In the genomic region with DNA sequence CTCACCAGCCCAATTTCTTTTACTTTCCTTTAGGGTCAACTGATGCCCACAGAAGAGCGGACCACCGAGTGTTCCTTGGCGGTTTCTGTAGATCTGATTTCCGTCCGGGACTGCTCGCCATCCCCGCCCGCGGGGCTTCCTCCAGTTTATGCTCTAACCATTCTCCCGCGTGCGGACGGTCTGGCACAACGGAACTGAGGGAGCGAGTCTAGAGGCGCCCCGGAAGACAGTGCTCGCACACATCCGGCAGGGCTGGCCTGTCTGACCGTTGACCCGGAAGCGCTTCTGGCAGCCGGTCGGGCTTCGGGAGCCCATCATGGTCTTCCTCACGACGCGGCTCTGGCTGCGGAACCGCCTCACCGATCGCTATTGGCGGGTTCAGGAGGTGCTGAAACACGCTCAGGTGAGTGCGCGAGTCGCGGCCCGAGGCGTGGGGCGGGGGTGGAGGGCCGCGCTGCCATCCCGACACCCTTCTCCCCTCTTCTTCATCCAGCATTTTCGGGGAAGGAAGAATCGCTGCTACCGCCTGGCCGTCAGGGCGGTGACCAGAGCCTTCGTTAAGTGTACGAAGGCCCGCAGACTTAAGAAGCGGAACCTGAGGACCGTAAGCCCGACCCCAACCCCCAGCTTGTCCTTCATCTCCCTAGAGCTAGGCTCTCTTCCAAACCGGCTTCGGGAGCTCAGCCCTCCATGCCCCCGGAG, we compare ENCODE assay signal across 8 mouse cellular contexts. TPM values are rescaled to one million over a fixed set of nuclear protein-coding genes. Genes with fewer than 3 reads are reported as not detected.
DNase-seq lines count a peak whose midpoint lies in the region; ATAC-seq and TF ChIP-seq lines count a peak whose summit lies in the region.

No protein-coding gene starts in this region.

- POLR2A ChIA-PET in Patski (lab: Charles Lee) = interaction anchor here (1.1 kb wide), 1 partner anchor 9 kb away, joined by 3 read pairs; the partner anchor contains the start of gene Ccnl2

- peaks cover 23% of the 10 kb centered on the region for H3K4me1 ChIP-seq in hindbrain, embryonic 15.5 days (replicated peaks)

- peak; percentile 51 for ATAC-seq in Patski
- ATAC-seq in hindbrain, embryonic 15.5 days (ENCODE audit: low FRiP score, low read depth) = peak; percentile 98

- H3K4me2 ChIP-seq in hindbrain, embryonic 15.5 days = peak overlapping the region; percentile 83

- in situ Hi-C loops in Patski (cut with MboI; ENCODE audit: low pct_unique_long_range_greater_than_20kb) = no loop called here

- peak overlapping the region; percentile 58 for H3K4me3 ChIP-seq in hindbrain, embryonic 15.5 days

- H3K27me3 ChIP-seq in Patski = no peaks in the 10 kb centered on the region
- 0 out of 2 replicates have a peak, but pooled peaks cover 2% of the 10 kb centered on the region for H3K27me3 ChIP-seq in hindbrain, embryonic 15.5 days

- H3K9me3 ChIP-seq in hindbrain, embryonic 15.5 days = no peaks in the 10 kb centered on the region

- H3K9ac ChIP-seq in hindbrain, embryonic 15.5 days = peak overlapping the region; percentile 57

- CTCF ChIA-PET in Patski (lab: Charles Lee) = interaction anchor here (1.1 to 1.4 kb wide), 4 partner anchors 7 to 23 kb away, joined by 3 to 4 read pairs (median 4); no protein-coding TSS in a partner anchor

- peak overlapping the region; percentile 61 for H3K27ac ChIP-seq in hindbrain, embryonic 15.5 days (replicated peaks)

- TF ChIP-seq CTCF in Patski (IDR thresholded peaks at IDR 0.05) = no peak

- DNase-seq in Patski (ENCODE audit: low read depth, low spot score) = peak; percentile 56
- DNase-seq in cerebellum, postnatal 14 days = peak; percentile 99
- DNase-seq in frontal cortex, postnatal 25 days (ENCODE audit: low spot score in 2 of 2) = peak; percentile 94 to 96
- peak; percentile 86 for DNase-seq in left cerebral cortex, adult 11 months (ENCODE audit: low spot score)
- DNase-seq in lung, postnatal 4 days = peak; percentile 97 to 98
- peak; percentile 89 for DNase-seq in retina, postnatal 7 days (ENCODE audit: low read depth, low spot score)
- DNase-seq in urinary bladder, adult 2 months (ENCODE audit: low spot score) = peak; percentile 97

- WGBS in hindbrain, embryonic 15.5 days = under 1% methylated on average over 58 of the region's 58 CpGs

- peaks cover 16% of the 10 kb centered on the region for H3K36me3 ChIP-seq in hindbrain, embryonic 15.5 days

RNA-seq across cellular contexts. Expression of gene Mrpl20, which starts 0.8 kb away (rescaled TPM):
- 124 TPM for polyA plus RNA-seq in Patski (2021)
- 248 and 265 TPM in 2 replicates for polyA plus RNA-seq in hindbrain, embryonic 15.5 days (2015; fragmentation: Nextera tagmentation; extraction: Ambion mirVana)
- polyA plus RNA-seq in urinary bladder, adult 2 months (2012; rRNA removed) = 78.0 and 96.4 TPM in 2 replicates

RNA-seq across cellular contexts. Expression of gene Ccnl2, which starts 8.8 kb away (rescaled TPM):
- polyA plus RNA-seq in Patski (2021) = 55.5 TPM
- 134 and 137 TPM in 2 replicates for polyA plus RNA-seq in hindbrain, embryonic 15.5 days (2015; fragmentation: Nextera tagmentation; extraction: Ambion mirVana)
- polyA plus RNA-seq in urinary bladder, adult 2 months (2012; rRNA removed) = 161 and 233 TPM in 2 replicates

RNA-seq across cellular contexts. Expression of gene Ankrd65, which starts 13.3 kb away (rescaled TPM):
- polyA plus RNA-seq in Patski (2021) = not detected
- polyA plus RNA-seq in hindbrain, embryonic 15.5 days (2015; fragmentation: Nextera tagmentation; extraction: Ambion mirVana) = not detected in 2 replicates
- polyA plus RNA-seq in urinary bladder, adult 2 months (2012; rRNA removed) = 0.81 and 0.93 TPM in 2 replicates

RNA-seq across cellular contexts. Expression of gene Tmem88b, which starts 17.8 kb away (rescaled TPM):
- 0.05 TPM for polyA plus RNA-seq in Patski (2021)
- polyA plus RNA-seq in hindbrain, embryonic 15.5 days (2015; fragmentation: Nextera tagmentation; extraction: Ambion mirVana) = 0.98 and 1.2 TPM in 2 replicates
- polyA plus RNA-seq in urinary bladder, adult 2 months (2012; rRNA removed) = 0.91 and 0.93 TPM in 2 replicates

RNA-seq across cellular contexts. Expression of gene Aurkaip1, which starts 27.6 kb away (rescaled TPM):
- polyA plus RNA-seq in Patski (2021) = 127 TPM
- 129 TPM in 2 replicates for polyA plus RNA-seq in hindbrain, embryonic 15.5 days (2015; fragmentation: Nextera tagmentation; extraction: Ambion mirVana)
- polyA plus RNA-seq in urinary bladder, adult 2 months (2012; rRNA removed) = 110 and 122 TPM in 2 replicates

Comparison
In these comparisons a context has a peak if more than half of its experiments do, and no peak if none do; other contexts are left out.
1. Peak in every context shown above with its lines: DNase-seq, ATAC-seq, H3K4me3 ChIP-seq and H3K27ac ChIP-seq.